ENCODE assay signal across 32 mouse cellular contexts in the genomic region with DNA sequence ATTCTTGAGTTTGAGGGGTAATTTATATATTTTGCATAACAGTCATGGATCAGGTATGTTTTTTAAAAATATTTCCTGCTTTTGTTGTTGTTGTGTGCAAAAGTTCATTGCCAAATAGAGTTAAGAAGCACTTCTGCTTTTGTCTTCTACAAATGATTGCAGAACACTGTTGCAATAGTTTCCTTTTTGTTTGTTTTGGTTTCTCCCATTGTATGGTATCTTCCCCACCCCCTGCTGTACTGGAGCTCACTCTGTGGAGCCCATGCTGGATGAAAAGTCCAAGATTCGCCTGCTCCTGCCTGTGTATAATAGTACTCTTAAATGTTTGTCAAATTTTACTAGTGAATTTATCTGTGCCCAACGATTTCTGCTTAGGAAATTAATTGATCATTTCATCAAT. TPM values are rescaled to one million over a fixed set of nuclear protein-coding genes. Genes with fewer than 3 reads are reported as not detected.
A peak's percentile ranks its signal among the peaks of the same experiment; 100 is the strongest.
DNase-seq lines count a peak whose midpoint lies in the region; ATAC-seq and TF ChIP-seq lines count a peak whose summit lies in the region.
"Had no signal": no experiment of that assay in that cellular context is flagged by ENCODE, and none has a peak within 500 bp of the region (broad histone marks: within the 10 kb centered on the region; RNA-seq: fewer than 3 reads in every experiment).

No protein-coding gene starts in this region.

- H3K4me2 ChIP-seq in liver, embryonic 13.5 days, result no peak overlapping the region
- no peak overlapping the region for H3K4me2 ChIP-seq in stomach, embryonic 15.5 days
- H3K4me2 ChIP-seq in stomach, postnatal 0 days (replicated peaks; ENCODE audit: low read depth), result no peak overlapping the region
- H3K4me2 ChIP-seq: forebrain, embryonic 13.5 days; heart, embryonic 11.5 days; kidney, embryonic 15.5 days; limb, embryonic 13.5 days; lung, embryonic 15.5 days; neural tube, embryonic 15.5 days had no signal

- H3K27me3 ChIP-seq in liver, embryonic 13.5 days, result no peaks in the 10 kb centered on the region
- no peaks in the 10 kb centered on the region for H3K27me3 ChIP-seq in stomach, embryonic 15.5 days (replicated peaks)
- H3K27me3 ChIP-seq in stomach, postnatal 0 days (ENCODE audit: control insufficient read depth, insufficient read depth, low read length), result no peaks in the 10 kb centered on the region
- H3K27me3 ChIP-seq: forebrain, embryonic 13.5 days; kidney, embryonic 15.5 days; limb, embryonic 13.5 days; lung, embryonic 15.5 days; neural tube, embryonic 15.5 days had no signal

- H3K4me1 ChIP-seq in liver, embryonic 13.5 days (replicated peaks), result no peaks in the 10 kb centered on the region
- H3K4me1 ChIP-seq in stomach, embryonic 15.5 days, result no peaks in the 10 kb centered on the region
- no peaks in the 10 kb centered on the region for H3K4me1 ChIP-seq in stomach, postnatal 0 days (replicated peaks; ENCODE audit: control insufficient read depth, insufficient read depth)
- H3K4me1 ChIP-seq: forebrain, embryonic 13.5 days; kidney, embryonic 15.5 days; limb, embryonic 13.5 days; lung, embryonic 15.5 days; neural tube, embryonic 15.5 days had no signal

- no peaks in the 10 kb centered on the region for H3K36me3 ChIP-seq in liver, embryonic 13.5 days
- H3K36me3 ChIP-seq in stomach, embryonic 15.5 days, result no peaks in the 10 kb centered on the region
- H3K36me3 ChIP-seq in stomach, postnatal 0 days (ENCODE audit: control insufficient read depth, insufficient read depth, low read length), result no peaks in the 10 kb centered on the region
- H3K36me3 ChIP-seq: kidney, embryonic 15.5 days; limb, embryonic 13.5 days; lung, embryonic 15.5 days; neural tube, embryonic 15.5 days had no signal

- DNase-seq in liver, embryonic 13.5 days, result no peak
- no peak for DNase-seq in liver
- no peak for DNase-seq in stomach, postnatal 0 days (ENCODE audit: low spot score)
- no peak for DNase-seq in cerebellum, adult 18-20 months
- no peak for DNase-seq in cerebellum, adult 9-11 months
- DNase-seq: adrenal gland, postnatal 14 days; cerebellum, adult 9-10 months; gastrocnemius, adult 2 months; heart, postnatal 10 days; kidney, postnatal 36 days had no signal

- 29% methylated on average over 2 of the region's 2 CpGs for WGBS in liver, embryonic 13.5 days (ENCODE audit: insufficient replicate concordance)
- WGBS in stomach, embryonic 15.5 days, result 50% methylated on average over 2 of the region's 2 CpGs
- WGBS in stomach, postnatal 0 days, result 47% methylated on average over 2 of the region's 2 CpGs

- TF ChIP-seq EP300 in stomach, postnatal 0 days (optimal IDR thresholded peaks at IDR 0.05), result no peak

- peak; percentile 39; the same call in 1 of the 2 replicates for ATAC-seq in liver, embryonic 13.5 days (ENCODE audit: low read depth)
- peak; percentile 18; the same call in 1 of the 2 replicates for ATAC-seq in stomach, embryonic 15.5 days (ENCODE audit: insufficient read depth, low FRiP score, low read depth)
- no peak for ATAC-seq in stomach, postnatal 0 days (ENCODE audit: low FRiP score, low TSS enrichment)
- ATAC-seq in hematopoietic stem cell, adult 5-6 weeks (replicated peaks in 1 of 2; ENCODE audit: insufficient read depth in 1 of 2, low FRiP score in 2 of 2, low TSS enrichment in 1 of 2, low read depth in 1 of 2, poor library complexity in 2 of 2, severe bottlenecking in 2 of 2), result peak; percentile 80 to 81; a peak in 3 of 4 replicates
- ATAC-seq in neutrophil, adult 5-6 weeks (ENCODE audit: extremely low read depth, insufficient number of reproducible peaks, low FRiP score, poor library complexity, severe bottlenecking), result peak; percentile 98
- ATAC-seq: forebrain, embryonic 13.5 days; hindbrain, postnatal 0 days; intestine, postnatal 0 days; midbrain, embryonic 16.5 days had no signal

- H3K9ac ChIP-seq in liver, embryonic 13.5 days, result no peak overlapping the region
- no peak overlapping the region for H3K9ac ChIP-seq in stomach, embryonic 15.5 days
- no peak overlapping the region for H3K9ac ChIP-seq in stomach, postnatal 0 days (ENCODE audit: low read length)
- H3K9ac ChIP-seq: forebrain, embryonic 13.5 days; kidney, embryonic 15.5 days; limb, embryonic 13.5 days; lung, embryonic 15.5 days; neural tube, embryonic 15.5 days had no signal

- H3K27ac ChIP-seq in liver, embryonic 13.5 days, result no peak overlapping the region
- no peak overlapping the region for H3K27ac ChIP-seq in stomach, embryonic 15.5 days
- H3K27ac ChIP-seq in stomach, postnatal 0 days (replicated peaks), result no peak overlapping the region
- H3K27ac ChIP-seq: forebrain, embryonic 13.5 days; gastrocnemius, adult 2 months; hindbrain, postnatal 0 days; kidney, embryonic 15.5 days; limb, embryonic 13.5 days; lung, embryonic 15.5 days; neural tube, embryonic 15.5 days had no signal

- no peak for TF ChIP-seq CTCF in stomach, postnatal 0 days (IDR thresholded peaks at IDR 0.05; ENCODE audit: low read depth)

- H3K4me3 ChIP-seq in liver, embryonic 13.5 days (replicated peaks), result no peak overlapping the region
- no peak overlapping the region for H3K4me3 ChIP-seq in stomach, embryonic 15.5 days (replicated peaks)
- no peak overlapping the region for H3K4me3 ChIP-seq in stomach, postnatal 0 days (ENCODE audit: low read depth, low read length)
- H3K4me3 ChIP-seq: forebrain, embryonic 13.5 days; gastrocnemius, adult 2 months; kidney, embryonic 15.5 days; limb, embryonic 13.5 days; lung, embryonic 15.5 days; neural tube, embryonic 15.5 days had no signal

- H3K9me3 ChIP-seq in liver, embryonic 13.5 days (replicated peaks), result no peaks in the 10 kb centered on the region
- H3K9me3 ChIP-seq in stomach, embryonic 15.5 days, result no peaks in the 10 kb centered on the region
- H3K9me3 ChIP-seq in stomach, postnatal 0 days (ENCODE audit: control insufficient read depth, low read length), result no peaks in the 10 kb centered on the region
- H3K9me3 ChIP-seq: forebrain, embryonic 13.5 days; kidney, embryonic 15.5 days; limb, embryonic 13.5 days; lung, embryonic 15.5 days; neural tube, embryonic 15.5 days had no signal

RNA-seq across cellular contexts. Expression of gene Glipr1l3, which starts 20.3 kb away (rescaled TPM):
- not detected in 2 replicates for polyA plus RNA-seq in liver, embryonic 13.5 days (2015; fragmentation: Nextera tagmentation; extraction: Ambion mirVana)
- polyA plus RNA-seq in stomach, embryonic 15.5 days (2015; fragmentation: Nextera tagmentation; extraction: Ambion mirVana), result not detected in 2 replicates
- not detected in 2 replicates for polyA plus RNA-seq in stomach, postnatal 0 days (2015; fragmentation: Nextera tagmentation; extraction: Ambion mirVana)
- not detected in 2 replicates for total RNA-seq in hematopoietic stem cell, adult 5-6 weeks (2017)
- not detected in 2 replicates for total RNA-seq in neutrophil, adult 5-6 weeks (2017)
- total RNA-seq: adrenal gland, postnatal 14 days; gastrocnemius, adult 2 months; heart, postnatal 10 days; hindbrain, postnatal 0 days; layer of hippocampus, adult 8-10 months; left cerebral cortex, postnatal 25 days; megakaryocyte-erythroid progenitor cell, adult 5-6 weeks had no signal
- polyA plus RNA-seq: embryonic facial prominence, embryonic 14.5 days; frontal cortex, adult 2 months; gonadal fat pad, adult 2 months; heart, embryonic 11.5 days; hindbrain, embryonic 11.5 days; intestine, postnatal 0 days; kidney, embryonic 15.5 days; limb, embryonic 13.5 days; lung, embryonic 15.5 days; urinary bladder, adult 2 months had no signal

RNA-seq across cellular contexts. Expression of gene Caps2, which starts 23.6 kb away (rescaled TPM):
- not detected in 2 replicates for polyA plus RNA-seq in liver, embryonic 13.5 days (2015; fragmentation: Nextera tagmentation; extraction: Ambion mirVana)
- polyA plus RNA-seq in stomach, embryonic 15.5 days (2015; fragmentation: Nextera tagmentation; extraction: Ambion mirVana), result 0.24 and 0.27 TPM in 2 replicates
- 0.04 and 0.16 TPM in 2 replicates for polyA plus RNA-seq in stomach, postnatal 0 days (2015; fragmentation: Nextera tagmentation; extraction: Ambion mirVana)
- 0.38 TPM in 1 of 2 replicates, not detected in the other for total RNA-seq in hematopoietic stem cell, adult 5-6 weeks (2017)
- total RNA-seq in neutrophil, adult 5-6 weeks (2017), result not detected in 2 replicates
- total RNA-seq: adrenal gland, postnatal 14 days; gastrocnemius, adult 2 months; heart, postnatal 10 days; megakaryocyte-erythroid progenitor cell, adult 5-6 weeks had no signal

RNA-seq across cellular contexts. Expression of gene Glipr1l2, which starts 56.7 kb away (rescaled TPM):
- not detected in 2 replicates for polyA plus RNA-seq in liver, embryonic 13.5 days (2015; fragmentation: Nextera tagmentation; extraction: Ambion mirVana)
- not detected in 2 replicates for polyA plus RNA-seq in stomach, embryonic 15.5 days (2015; fragmentation: Nextera tagmentation; extraction: Ambion mirVana)
- polyA plus RNA-seq in stomach, postnatal 0 days (2015; fragmentation: Nextera tagmentation; extraction: Ambion mirVana), result 0.06 TPM in 1 of 2 replicates, not detected in the other
- total RNA-seq in hematopoietic stem cell, adult 5-6 weeks (2017), result not detected in 2 replicates
- total RNA-seq in neutrophil, adult 5-6 weeks (2017), result not detected in 2 replicates
- total RNA-seq: adrenal gland, postnatal 14 days; gastrocnemius, adult 2 months; heart, postnatal 10 days; hindbrain, postnatal 0 days; layer of hippocampus, adult 8-10 months; left cerebral cortex, postnatal 25 days; megakaryocyte-erythroid progenitor cell, adult 5-6 weeks had no signal
- polyA plus RNA-seq: brain, embryonic 14.5 days; cortical plate, adult 2 months; embryonic facial prominence, embryonic 14.5 days; forebrain, embryonic 13.5 days; frontal cortex, adult 2 months; gonadal fat pad, adult 2 months; heart, embryonic 11.5 days; hindbrain, embryonic 11.5 days; hindbrain, postnatal 0 days; intestine, postnatal 0 days; kidney, embryonic 15.5 days; limb, embryonic 13.5 days; lung, embryonic 15.5 days; midbrain, embryonic 16.5 days; neural tube, embryonic 15.5 days; urinary bladder, adult 2 months had no signal
